Mouse (Mus musculus) gastrocnemius, postnatal 14 days (tissue): ENCODE data around the gene Olfr1124. TPM values are rescaled to one million over a fixed set of nuclear protein-coding genes. Genes with fewer than 3 reads are reported as not detected.
"Not testable (repeated sequence)": the region's sequence is repeated elsewhere in the genome, so short reads cannot be mapped to it uniquely, and the experiment has no call there.

Experiments
- DNase-seq: peaks from one replicate; pipeline ENCODE4 v3.0.0; 2021; ENCODE audit warnings: mixed read lengths
- intact Hi-C: fragments of 180-260 bp; cut with DNase I; formaldehyde crosslinking; loops from one replicate; pipeline ENCODE4 v1.15.1; 2025; ENCODE audit warnings: low total_unique reads
- long read RNA-seq, 2 experiments: library from polyadenylated mRNA; stranded (forward); transcript quantifications; one replicate each; pipeline ENCODE4 v2.0.0; 2021
- total RNA-seq, 2 experiments: library from RNA; stranded (reverse); gene quantifications; 2 replicates each; pipeline ENCODE4 v1.2.3; 2021

Olfr1124 gene
- total RNA-seq = not detected
- long read RNA-seq, experiment 1 = 0 reads
- long read RNA-seq, experiment 2 = 0 reads

DNA sequence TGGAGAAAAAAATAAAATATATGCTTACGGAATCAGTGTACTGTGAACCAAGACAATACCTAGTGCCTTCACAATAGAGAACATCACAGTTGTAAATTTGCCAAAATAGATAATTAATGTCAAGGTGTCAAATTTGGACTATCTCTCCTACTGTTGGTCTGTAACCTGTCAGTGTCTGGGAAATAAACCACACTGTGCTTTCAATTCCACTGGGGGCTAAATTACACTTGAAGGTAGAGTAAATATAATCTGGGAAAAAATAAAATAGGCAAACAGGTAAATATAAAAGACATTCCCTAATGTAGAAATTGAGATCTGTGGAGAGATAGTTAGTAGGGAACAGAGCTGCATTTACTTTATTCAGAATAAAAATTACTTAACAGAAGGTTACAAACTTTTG is at the start of gene Olfr1124:
Gene Olfr1124, plus strand, starts transcription at position 301 of the 400 bp plus-strand sequence.
- intact Hi-C loops = no loop called here
- DNase-seq = no peak

- no peak for DNase-seq
- intact Hi-C loops = no loop called here
Observed at GRCm38 (mm10) chr2:87383935-87384334, 46.1 kb upstream of the Olfr1124 start.

- intact Hi-C loops = no loop called here
- no peak for DNase-seq
Observed at GRCm38 (mm10) chr2:87385549-87385948, 44.5 kb upstream of the Olfr1124 start, which contains the start of gene Olfr1122. Olfr1122 (plus strand) TSS chr2:87385849.

- intact Hi-C loops, DNase-seq: not testable (repeated sequence)
Observed at GRCm38 (mm10) chr2:87393605-87394004, 36.5 kb upstream of the Olfr1124 start.

DNA sequence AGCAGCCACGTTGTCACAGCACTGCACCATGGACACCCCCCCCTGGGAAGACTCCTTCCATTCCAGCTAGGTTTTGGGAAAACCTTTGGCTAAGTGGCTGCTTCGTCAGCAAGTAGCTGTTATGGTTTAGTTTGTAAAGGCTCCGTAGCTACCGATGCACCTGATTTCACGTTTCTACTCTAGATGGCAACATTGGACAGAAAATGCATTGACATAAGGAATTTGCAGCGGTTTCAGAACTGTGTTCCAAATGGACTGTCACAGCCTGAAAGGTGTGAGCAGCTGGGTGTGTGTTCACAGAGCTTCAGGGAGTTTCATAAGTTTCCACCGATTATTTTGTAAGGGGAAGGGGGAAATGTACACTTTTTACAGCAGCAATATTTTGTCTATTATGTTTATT is 35.4 kb upstream of the Olfr1124 start:
- DNase-seq, intact Hi-C loops: not testable (repeated sequence)

DNA sequence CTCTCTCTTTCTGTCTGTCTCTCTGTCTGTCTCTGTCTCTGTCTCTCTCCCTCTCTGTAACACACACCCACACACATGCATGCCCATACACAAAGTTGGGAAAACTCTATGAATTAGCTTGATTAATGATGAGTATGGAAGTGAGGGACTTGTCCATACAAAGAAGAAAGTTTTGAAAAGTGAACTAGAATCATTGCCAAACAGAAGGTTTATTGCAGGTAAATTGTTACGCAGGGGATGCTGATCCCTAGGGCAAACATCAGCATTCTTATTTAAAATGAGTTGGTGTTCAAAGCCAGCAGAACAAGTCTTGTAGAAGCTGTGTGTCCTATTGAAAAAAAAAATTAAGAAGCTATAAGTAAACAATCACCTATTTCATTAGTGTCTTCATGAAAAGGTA is 13.7 kb upstream of the Olfr1124 start, which contains the start of gene Olfr1123:
Gene Olfr1123, plus strand, starts transcription at position 301 of the 400 bp plus-strand sequence.
- intact Hi-C loops = no loop called here
- no peak for DNase-seq

DNA sequence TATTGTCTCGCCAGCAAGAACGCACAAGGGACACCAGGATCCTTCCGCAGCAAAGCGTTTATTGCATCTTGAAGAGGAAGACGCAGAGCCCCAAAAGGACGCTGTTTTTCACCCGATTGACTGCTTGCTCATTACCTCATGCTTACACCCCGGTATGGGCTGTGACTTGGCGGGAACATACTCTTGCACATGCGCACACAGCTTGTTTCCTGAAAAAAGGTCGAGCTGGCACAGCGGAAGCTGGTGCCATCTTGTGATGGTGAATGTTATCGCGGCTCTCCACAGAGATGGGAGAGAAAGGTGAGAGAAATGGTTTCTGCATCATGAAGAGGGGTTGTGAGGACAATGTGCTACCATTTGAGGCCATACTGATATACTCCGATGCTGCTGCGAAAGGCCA is 7.7 kb downstream of the Olfr1124 start:
- intact Hi-C loops = no loop called here
- DNase-seq = no peak

DNA sequence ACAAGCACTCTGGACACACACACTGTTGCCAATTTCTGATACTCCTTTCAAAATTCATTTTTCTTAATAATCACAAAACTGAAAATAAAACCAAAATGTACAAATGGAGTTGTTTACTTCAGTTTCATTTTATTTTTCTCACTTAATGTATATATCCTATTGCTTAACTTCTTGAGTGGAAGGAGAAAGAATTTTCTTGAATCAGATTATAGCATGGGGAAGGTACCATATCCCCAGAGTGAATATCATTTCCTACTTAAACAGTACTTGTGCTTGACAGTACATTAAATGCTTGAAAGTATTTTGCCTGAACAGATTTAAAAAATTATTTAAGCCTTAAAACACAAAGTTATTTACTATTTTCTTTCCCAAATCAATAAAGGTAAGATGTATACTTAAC is 23.6 kb downstream of the Olfr1124 start, which contains the start of gene Olfr1126:
Gene Olfr1126, plus strand, starts transcription at position 301 of the 400 bp plus-strand sequence.
- intact Hi-C loops = no loop called here
- no peak for DNase-seq

DNA sequence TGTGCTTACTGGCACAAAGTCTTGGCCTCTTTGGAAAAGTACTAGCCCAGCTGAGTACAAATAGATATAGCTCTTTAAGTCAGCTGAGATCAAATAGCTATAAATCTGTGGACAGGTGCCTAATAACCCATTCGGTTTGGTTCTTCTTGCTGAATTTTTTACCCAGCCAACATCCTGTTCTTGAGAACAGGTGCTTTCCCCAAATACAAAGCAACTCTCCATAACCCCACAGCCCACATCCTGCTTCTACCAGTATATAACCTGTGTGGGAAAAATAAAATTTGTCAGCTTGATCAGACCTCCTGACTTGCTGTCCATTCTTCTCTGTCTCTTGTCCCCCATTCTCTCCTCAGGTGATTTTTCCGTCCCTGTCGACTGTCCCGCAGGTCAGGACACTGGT is 31.7 kb downstream of the Olfr1124 start:
- intact Hi-C loops = loop anchor here (2.0 kb wide), 1 partner anchor 57 kb away; no protein-coding TSS in a partner anchor
- no peak for DNase-seq

DNA sequence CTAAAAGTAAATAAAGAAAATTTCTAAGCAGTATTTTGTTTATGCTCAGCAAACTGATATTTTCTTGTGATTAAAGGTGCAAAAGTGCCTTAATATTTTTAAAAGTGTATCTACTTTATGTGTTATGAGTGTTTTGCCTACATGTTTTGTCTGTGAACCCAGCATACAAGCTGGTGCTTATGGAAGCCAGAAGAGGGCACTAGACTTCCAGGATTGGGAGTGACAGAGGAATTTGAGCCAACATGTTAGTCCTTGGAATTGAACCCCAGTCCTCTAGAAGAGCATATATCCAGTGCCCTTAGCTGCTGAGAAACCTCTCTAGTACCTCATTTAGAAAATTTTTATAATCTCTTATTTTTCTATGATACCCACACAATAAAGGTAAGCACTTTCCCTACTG is 50.1 kb downstream of the Olfr1124 start:
- DNase-seq = no peak
- intact Hi-C loops = no loop called here

GRCm38 (mm10) chr2:87481158-87481557 is 51.1 kb downstream of the Olfr1124 start:
- DNase-seq = no peak

GRCm38 (mm10) chr2:87482276-87482675 is 52.2 kb downstream of the Olfr1124 start:
- intact Hi-C loops = no loop called here
- DNase-seq = no peak

More at GRCm38 (mm10) chr2:87481158-87481557, 51.1 kb downstream of the Olfr1124 start:
- intact Hi-C loops = no loop called here

Other genes starting within 250 kb of the Olfr1124 start
- gene Olfr1112, start 242.5 kb upstream of the Olfr1124 start, total RNA-seq = not detected
- not detected for gene Olfr1113, start 221.3 kb upstream of the Olfr1124 start, total RNA-seq
- not detected for gene Olfr1115, start 182.3 kb upstream of the Olfr1124 start, total RNA-seq
- gene Olfr1116, start 162.7 kb upstream of the Olfr1124 start, total RNA-seq = not detected
- gene Olfr1118, start 122.7 kb upstream of the Olfr1124 start, total RNA-seq = not detected
- not detected for gene Olfr1120, start 75.5 kb upstream of the Olfr1124 start, total RNA-seq
- not detected for gene Olfr1121, start 60.4 kb upstream of the Olfr1124 start, total RNA-seq
- gene Olfr1122, start 44.4 kb upstream of the Olfr1124 start, total RNA-seq = not detected
- not detected for gene Olfr1123, start 13.6 kb upstream of the Olfr1124 start, total RNA-seq
- not detected for gene Olfr1126, start 23.7 kb downstream of the Olfr1124 start, total RNA-seq
- not detected for gene Pramel7, start 66.8 kb downstream of the Olfr1124 start, total RNA-seq
- not detected for gene Pramel6, start 76.3 kb downstream of the Olfr1124 start, total RNA-seq
- gene Olfr153, start 101.5 kb downstream of the Olfr1124 start, total RNA-seq = not detected
- gene Olfr1128, start 115.3 kb downstream of the Olfr1124 start, total RNA-seq = not detected
- gene Olfr1129, start 143.6 kb downstream of the Olfr1124 start, total RNA-seq = not detected
- gene Olfr1130, start 175.9 kb downstream of the Olfr1124 start, total RNA-seq = not detected
- gene Olfr1131, start 196.8 kb downstream of the Olfr1124 start, total RNA-seq = not detected
- not detected for gene Olfr1132, start 207.3 kb downstream of the Olfr1124 start, total RNA-seq
- not detected for gene Olfr1133, start 217.1 kb downstream of the Olfr1124 start, total RNA-seq
- not detected for gene Olfr1134, start 228.2 kb downstream of the Olfr1124 start, total RNA-seq
- gene Olfr1135, start 243.4 kb downstream of the Olfr1124 start, total RNA-seq = not detected